Mouse (Mus musculus) frontal cortex, postnatal 10 days (tissue): Measurements from ENCODE around the gene Sytl3.

Experiments
- DNase-seq, 2 experiments: peaks; one replicate each; pipeline ENCODE4 v3.0.0; 2022; ENCODE audit warnings: low spot score in 2 of 2, mixed read lengths in 1 of 2

The Sytl3 gene

GRCm38 (mm10) chr17:6752375-6752774 lies 93.5 kb downstream of the Sytl3 start:
- no peak for DNase-seq

GRCm38 (mm10) chr17:6755176-6755575 lies 96.3 kb downstream of the Sytl3 start:
- DNase-seq: no peak

GRCm38 (mm10) chr17:6755873-6756272 lies 97.0 kb downstream of the Sytl3 start:
- no peak for DNase-seq

- no peak for DNase-seq
Observed at GRCm38 (mm10) chr17:6757902-6758301, 99.0 kb downstream of the Sytl3 start.

- no peak for DNase-seq
Observed at GRCm38 (mm10) chr17:6758845-6759244, 100.0 kb downstream of the Sytl3 start.

- DNase-seq: no peak
Observed at GRCm38 (mm10) chr17:6759717-6760292, 100.9 kb downstream of the Sytl3 start.

- DNase-seq: no peak
Observed at GRCm38 (mm10) chr17:6763513-6764226, 104.8 kb downstream of the Sytl3 start.

- DNase-seq: no peak
Observed at GRCm38 (mm10) chr17:6764227-6764593, 105.3 kb downstream of the Sytl3 start.

GRCm38 (mm10) chr17:6764730-6765129 lies 105.8 kb downstream of the Sytl3 start:
- DNase-seq: no peak

- DNase-seq: no peak
Observed at GRCm38 (mm10) chr17:6765886-6766285, 107.0 kb downstream of the Sytl3 start.

- DNase-seq: no peak
Observed at GRCm38 (mm10) chr17:6766823-6767222, 107.9 kb downstream of the Sytl3 start.

GRCm38 (mm10) chr17:6767771-6768170 lies 108.9 kb downstream of the Sytl3 start:
- DNase-seq: no peak

- no peak for DNase-seq
Observed at GRCm38 (mm10) chr17:6768301-6768788, 109.5 kb downstream of the Sytl3 start.

- no peak for DNase-seq
Observed at GRCm38 (mm10) chr17:6769602-6770001, 110.7 kb downstream of the Sytl3 start.

- DNase-seq: no peak
Observed at GRCm38 (mm10) chr17:6771661-6772489, 113.0 kb downstream of the Sytl3 start.

- no peak for DNase-seq
Observed at GRCm38 (mm10) chr17:6772490-6772773, 113.5 kb downstream of the Sytl3 start.

GRCm38 (mm10) chr17:6773249-6773966 lies 114.5 kb downstream of the Sytl3 start:
- DNase-seq: no peak

- no peak for DNase-seq
Observed at GRCm38 (mm10) chr17:6775221-6775620, 116.3 kb downstream of the Sytl3 start.

GRCm38 (mm10) chr17:6775671-6776070 lies 116.8 kb downstream of the Sytl3 start:
- DNase-seq: no peak

- no peak for DNase-seq
Observed at GRCm38 (mm10) chr17:6776123-6776522, 117.2 kb downstream of the Sytl3 start.

GRCm38 (mm10) chr17:6776576-6776975 lies 117.7 kb downstream of the Sytl3 start:
- no peak for DNase-seq

GRCm38 (mm10) chr17:6777061-6777460 lies 118.2 kb downstream of the Sytl3 start:
- no peak for DNase-seq
